Mouse (Mus musculus): ENCODE measurements around the gene Lrrc42. TPM values are rescaled to one million over a fixed set of nuclear protein-coding genes. Genes with fewer than 3 reads are reported as not detected.

Gene Lrrc42
- polyA plus RNA-seq, 1 experiment from 2014 or later = 29.3 TPM

DNA sequence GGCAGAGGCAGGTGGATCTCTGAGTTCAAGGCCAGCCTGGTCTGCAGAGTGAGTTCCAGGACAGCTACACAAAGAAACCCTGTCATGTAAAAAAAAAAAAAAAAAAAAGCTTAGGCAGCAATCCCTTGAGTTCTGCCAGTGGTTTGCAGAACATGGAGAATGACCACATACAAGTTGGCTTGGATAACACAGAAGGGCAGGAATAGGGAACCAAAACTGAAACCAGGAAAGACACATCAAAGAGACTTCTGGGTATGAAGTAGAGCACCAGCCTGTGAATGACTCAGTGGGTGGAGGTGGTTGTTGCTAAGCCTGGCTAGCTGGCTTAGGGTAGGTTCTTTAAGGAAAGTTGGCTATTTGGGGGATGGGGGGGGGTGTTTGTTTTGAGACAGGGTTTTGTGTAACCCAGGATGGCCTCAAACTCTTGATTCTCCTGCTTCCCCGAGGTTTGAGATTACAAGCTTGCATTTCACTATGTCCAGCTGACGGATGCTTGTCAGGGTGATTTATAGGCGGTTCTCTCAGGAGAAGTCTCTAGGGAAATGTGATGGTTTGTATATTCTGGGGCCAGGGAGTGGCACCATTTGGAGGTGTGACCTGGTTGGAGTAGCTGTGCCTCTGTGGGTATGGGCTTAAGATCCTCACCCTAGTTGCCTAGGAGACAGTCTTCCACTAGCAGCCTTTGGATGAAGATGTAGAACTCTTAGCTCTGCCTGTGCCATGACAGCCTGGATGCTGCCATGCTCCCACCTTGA, 32.3 kb upstream of the Lrrc42 start:
- Histone ChIP-seq H3K27ac (replicated peaks) (no peak overlapping the region), H3K4me1 (replicated peaks; ENCODE audit: control insufficient read depth, insufficient read depth) (no peaks in the 10 kb centered on the region), H3K4me3 (ENCODE audit: low read depth, low read length) (no peak overlapping the region), H3K9ac (ENCODE audit: low read length) (no peak overlapping the region), H3K36me3 (ENCODE audit: control insufficient read depth, insufficient read depth, low read length) (no peaks in the 10 kb centered on the region), H3K9me3 (ENCODE audit: control insufficient read depth, low read length) (no peaks in the 10 kb centered on the region), H3K4me2 (replicated peaks; ENCODE audit: low read depth) (no peak overlapping the region), H3K27me3 (ENCODE audit: control insufficient read depth, insufficient read depth, low read length) (no peaks in the 10 kb centered on the region)
- DNase-seq (ENCODE audit: low spot score) (no peak), ATAC-seq (ENCODE audit: low FRiP score, low TSS enrichment) (peak; percentile 70)
- 56% methylated on average over 3 of the region's 3 CpGs for WGBS
- TF ChIP-seq CTCF (IDR thresholded peaks at IDR 0.05; ENCODE audit: low read depth) = no peak
- no peak for TF ChIP-seq EP300 (optimal IDR thresholded peaks at IDR 0.05)

DNA sequence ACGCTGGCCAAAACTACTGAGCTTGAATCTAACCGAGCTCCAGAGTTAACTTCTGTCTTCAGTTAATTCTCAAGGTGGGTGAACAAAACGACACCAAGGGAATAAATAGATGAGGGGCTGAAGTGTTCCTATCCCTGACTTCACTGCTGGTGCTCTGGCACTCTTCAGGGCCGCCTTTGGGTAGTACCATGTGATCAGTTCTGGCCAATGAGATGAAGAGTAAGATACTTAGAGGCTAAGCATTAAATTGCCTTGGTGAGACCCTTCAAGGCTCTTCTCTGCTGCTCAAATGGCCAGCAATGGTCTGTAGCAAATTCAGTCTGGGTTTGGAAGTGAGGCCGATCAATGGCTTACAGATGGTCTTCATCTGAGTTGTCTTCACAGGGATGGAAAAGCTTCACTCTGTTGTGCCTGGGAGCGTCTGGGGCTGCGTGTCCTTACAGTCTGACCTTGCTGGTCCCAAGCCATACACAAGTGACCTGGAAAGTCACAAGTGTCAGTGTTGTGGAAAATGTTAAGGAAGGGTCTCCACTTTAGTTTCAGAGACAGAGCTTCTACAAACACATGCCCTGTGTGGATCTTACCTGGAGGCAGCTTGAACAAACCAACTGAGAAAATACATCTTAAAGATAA, 27.6 kb upstream of the Lrrc42 start:
- ATAC-seq (ENCODE audit: low FRiP score, low TSS enrichment) (no peak), DNase-seq (ENCODE audit: low spot score) (no peak)
- H3K27ac ChIP-seq (replicated peaks) = no peak overlapping the region
- no peaks in the 10 kb centered on the region for H3K27me3 ChIP-seq (ENCODE audit: control insufficient read depth, insufficient read depth, low read length)
- no peak overlapping the region for H3K4me3 ChIP-seq (ENCODE audit: low read depth, low read length)
- H3K9ac ChIP-seq (ENCODE audit: low read length) = no peak overlapping the region
- H3K4me1 ChIP-seq (replicated peaks; ENCODE audit: control insufficient read depth, insufficient read depth) = no peaks in the 10 kb centered on the region
- WGBS = 83% methylated on average over 7 of the region's 7 CpGs
- H3K9me3 ChIP-seq (ENCODE audit: control insufficient read depth, low read length) = no peaks in the 10 kb centered on the region
- no peak overlapping the region for H3K4me2 ChIP-seq (replicated peaks; ENCODE audit: low read depth)
- TF ChIP-seq CTCF (IDR thresholded peaks at IDR 0.05; ENCODE audit: low read depth) = no peak
- no peak for TF ChIP-seq EP300 (optimal IDR thresholded peaks at IDR 0.05)
- H3K36me3 ChIP-seq (ENCODE audit: control insufficient read depth, insufficient read depth, low read length) = no peaks in the 10 kb centered on the region

DNA sequence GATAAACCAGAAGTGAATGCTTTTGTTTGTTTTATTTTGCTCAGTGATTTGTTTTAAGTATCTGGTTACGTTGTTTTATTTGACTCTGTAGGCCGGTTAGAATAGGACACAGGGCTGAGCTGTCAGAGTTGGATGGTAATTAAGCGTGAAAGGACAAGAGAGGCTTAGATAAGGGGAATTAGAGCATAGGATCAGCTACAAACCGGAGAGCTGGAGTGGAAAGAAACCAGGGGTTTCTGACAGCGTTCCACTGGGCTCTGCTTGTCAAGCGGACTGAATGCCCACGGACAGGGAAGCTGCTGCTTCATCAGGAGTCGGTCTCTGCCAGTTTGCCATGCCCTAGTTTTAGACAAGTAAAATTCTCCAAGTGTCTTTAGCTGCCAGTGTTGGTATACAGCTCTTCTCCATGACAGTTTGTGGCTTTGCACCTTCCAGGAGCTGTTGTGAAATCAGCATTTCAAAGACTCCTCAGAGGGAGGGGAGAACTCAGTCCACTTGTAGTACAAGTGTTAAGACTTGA, 24.9 kb upstream of the Lrrc42 start:
- no peaks in the 10 kb centered on the region for H3K27me3 ChIP-seq (ENCODE audit: control insufficient read depth, insufficient read depth, low read length)
- H3K4me2 ChIP-seq (replicated peaks; ENCODE audit: low read depth) = no peak overlapping the region
- H3K9ac ChIP-seq (ENCODE audit: low read length) = no peak overlapping the region
- no peak for ATAC-seq (ENCODE audit: low FRiP score, low TSS enrichment)
- no peaks in the 10 kb centered on the region for H3K4me1 ChIP-seq (replicated peaks; ENCODE audit: control insufficient read depth, insufficient read depth)
- no peak for TF ChIP-seq CTCF (IDR thresholded peaks at IDR 0.05; ENCODE audit: low read depth)
- TF ChIP-seq EP300 (optimal IDR thresholded peaks at IDR 0.05) = no peak
- no peaks in the 10 kb centered on the region for H3K36me3 ChIP-seq (ENCODE audit: control insufficient read depth, insufficient read depth, low read length)
- H3K27ac ChIP-seq (replicated peaks) = no peak overlapping the region
- DNase-seq (ENCODE audit: low spot score) = no peak
- H3K9me3 ChIP-seq (ENCODE audit: control insufficient read depth, low read length) = no peaks in the 10 kb centered on the region
- 44% methylated on average over 8 of the region's 8 CpGs for WGBS
- H3K4me3 ChIP-seq (ENCODE audit: low read depth, low read length) = no peak overlapping the region

DNA sequence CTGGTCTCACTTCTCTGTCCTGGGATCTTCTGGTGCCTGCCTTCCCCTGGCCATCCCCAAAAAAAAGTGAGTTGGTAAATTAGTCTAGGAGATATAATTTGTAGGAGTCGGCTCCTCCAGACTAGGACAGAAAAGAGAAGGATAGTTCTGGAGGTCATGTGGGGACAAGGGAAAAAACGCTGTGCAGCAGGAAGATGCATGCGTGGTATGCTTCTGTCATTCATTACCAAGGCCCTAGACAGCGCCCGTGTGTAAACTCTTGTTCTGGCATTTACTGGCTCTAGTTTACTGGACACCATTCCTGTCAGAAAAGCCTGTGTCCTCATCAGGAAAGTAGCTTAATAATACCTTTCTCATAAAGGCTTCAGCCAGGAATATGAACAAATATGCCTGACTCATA, 21.2 kb upstream of the Lrrc42 start:
- no peaks in the 10 kb centered on the region for H3K4me1 ChIP-seq (replicated peaks; ENCODE audit: control insufficient read depth, insufficient read depth)
- H3K27me3 ChIP-seq (ENCODE audit: control insufficient read depth, insufficient read depth, low read length) = no peaks in the 10 kb centered on the region
- ATAC-seq (ENCODE audit: low FRiP score, low TSS enrichment) (no peak), DNase-seq (ENCODE audit: low spot score) (no peak)
- no peak overlapping the region for H3K27ac ChIP-seq (replicated peaks)
- 61% methylated on average over 5 of the region's 5 CpGs for WGBS
- H3K36me3 ChIP-seq (ENCODE audit: control insufficient read depth, insufficient read depth, low read length) = no peaks in the 10 kb centered on the region
- TF ChIP-seq EP300 (optimal IDR thresholded peaks at IDR 0.05) (no peak), CTCF (IDR thresholded peaks at IDR 0.05; ENCODE audit: low read depth) (no peak)
- no peak overlapping the region for H3K4me3 ChIP-seq (ENCODE audit: low read depth, low read length)
- no peaks in the 10 kb centered on the region for H3K9me3 ChIP-seq (ENCODE audit: control insufficient read depth, low read length)
- H3K9ac ChIP-seq (ENCODE audit: low read length) = no peak overlapping the region
- no peak overlapping the region for H3K4me2 ChIP-seq (replicated peaks; ENCODE audit: low read depth)

DNA sequence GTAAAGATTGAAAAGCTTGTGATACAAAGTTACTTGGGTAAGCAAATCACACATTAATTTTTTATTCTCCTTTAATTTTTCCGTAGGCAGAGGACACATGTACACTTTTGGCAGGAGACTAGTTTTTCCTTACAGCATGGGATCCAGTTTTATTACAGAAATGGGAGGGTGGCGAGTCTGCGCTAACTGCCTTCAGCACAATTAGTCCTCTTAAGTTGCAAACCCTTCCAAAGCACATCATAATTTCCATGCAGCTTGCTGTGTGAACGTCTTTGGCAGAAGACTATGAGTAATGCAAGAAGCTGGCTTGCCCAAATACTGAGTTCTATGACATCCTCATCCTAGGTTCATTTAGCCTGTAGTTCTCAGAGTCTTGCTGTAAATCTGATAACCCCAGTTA, 20.4 kb upstream of the Lrrc42 start:
- no peak overlapping the region for H3K4me2 ChIP-seq (replicated peaks; ENCODE audit: low read depth)
- H3K9ac ChIP-seq (ENCODE audit: low read length) = no peak overlapping the region
- no peaks in the 10 kb centered on the region for H3K36me3 ChIP-seq (ENCODE audit: control insufficient read depth, insufficient read depth, low read length)
- no peak overlapping the region for H3K4me3 ChIP-seq (ENCODE audit: low read depth, low read length)
- H3K27me3 ChIP-seq (ENCODE audit: control insufficient read depth, insufficient read depth, low read length) = no peaks in the 10 kb centered on the region
- DNase-seq (ENCODE audit: low spot score) (no peak), ATAC-seq (ENCODE audit: low FRiP score, low TSS enrichment) (no peak)
- TF ChIP-seq CTCF (IDR thresholded peaks at IDR 0.05; ENCODE audit: low read depth) (no peak), EP300 (optimal IDR thresholded peaks at IDR 0.05) (no peak)
- 73% methylated on average over 4 of the region's 4 CpGs for WGBS
- H3K27ac ChIP-seq (replicated peaks) = no peak overlapping the region
- no peaks in the 10 kb centered on the region for H3K4me1 ChIP-seq (replicated peaks; ENCODE audit: control insufficient read depth, insufficient read depth)
- H3K9me3 ChIP-seq (ENCODE audit: control insufficient read depth, low read length) = no peaks in the 10 kb centered on the region

DNA sequence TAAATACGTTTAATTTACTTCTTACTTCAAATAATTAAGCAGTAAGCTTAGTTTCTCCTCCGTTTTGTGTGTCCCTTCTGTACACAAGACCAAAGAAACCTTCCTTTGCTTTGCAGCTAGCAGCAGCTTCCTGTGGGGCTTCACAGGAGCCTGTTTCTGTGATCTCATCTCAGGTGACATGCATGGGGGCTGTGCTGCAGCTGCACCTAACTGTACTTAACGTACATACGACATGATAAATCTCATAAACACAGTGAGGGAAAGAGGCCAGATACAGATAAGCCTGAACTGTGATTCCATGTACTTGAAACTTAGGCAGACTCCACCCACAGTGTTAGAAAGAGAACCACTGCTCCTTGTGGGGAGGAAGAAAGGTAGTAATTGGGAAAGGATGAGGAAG, 6.7 kb upstream of the Lrrc42 start:
- H3K27ac ChIP-seq (replicated peaks) = no peak overlapping the region
- WGBS = 34% methylated on average over 4 of the region's 4 CpGs
- H3K36me3 ChIP-seq (ENCODE audit: control insufficient read depth, insufficient read depth, low read length) = no peaks in the 10 kb centered on the region
- ATAC-seq (ENCODE audit: low FRiP score, low TSS enrichment) = no peak
- no peaks in the 10 kb centered on the region for H3K27me3 ChIP-seq (ENCODE audit: control insufficient read depth, insufficient read depth, low read length)
- no peaks in the 10 kb centered on the region for H3K4me1 ChIP-seq (replicated peaks; ENCODE audit: control insufficient read depth, insufficient read depth)
- no peaks in the 10 kb centered on the region for H3K9me3 ChIP-seq (ENCODE audit: control insufficient read depth, low read length)
- no peak for DNase-seq (ENCODE audit: low spot score)
- TF ChIP-seq CTCF (IDR thresholded peaks at IDR 0.05; ENCODE audit: low read depth) = no peak
- no peak for TF ChIP-seq EP300 (optimal IDR thresholded peaks at IDR 0.05)
- no peak overlapping the region for H3K4me2 ChIP-seq (replicated peaks; ENCODE audit: low read depth)
- H3K9ac ChIP-seq (ENCODE audit: low read length) = no peak overlapping the region
- H3K4me3 ChIP-seq (ENCODE audit: low read depth, low read length) = no peak overlapping the region
